Mouse (Mus musculus) embryonic stem cell, embryonic (primary cell): ENCODE results near the gene Ano3.
"Not testable (repeated sequence)": the region's sequence is repeated elsewhere in the genome, so short reads cannot be mapped to it uniquely, and the experiment has no call there.

Experiments used
- CTCF ChIA-PET, 4 experiments: fragments of 300-600 bp in 2 of 4; fragments of 350-600 bp in 2 of 4; sonication (Branson Sonifier 250); formaldehyde crosslinking; loops; one replicate each; lab custom pipeline; 2022; ENCODE audit warnings: inconsistent platforms in 2 of 4; lab: Charles Lee
- POLR2A ChIA-PET, 4 experiments: fragments of 300-600 bp in 2 of 4; fragments of 350-600 bp in 2 of 4; sonication (Branson Sonifier 250); formaldehyde crosslinking; loops; one replicate each; lab custom pipeline; 2022; ENCODE audit warnings: antibody characterized with exemption in 4 of 4, inconsistent platforms in 1 of 4; lab: Charles Lee

Ano3 gene

GRCm38 (mm10) chr2:110950823-110951222, at the start of gene Ano3:
Gene Ano3 (minus strand): TSS chr2:110950923.
- POLR2A ChIA-PET, CTCF ChIA-PET: not testable (repeated sequence)

- POLR2A ChIA-PET = no interaction called here
- CTCF ChIA-PET = interaction anchor here in 1 of 4 experiments (0.6 to 1.5 kb wide), 3 partner anchors 10 to 145 kb away, joined by 3 to 5 read pairs (median 3); no protein-coding TSS in a partner anchor
Measured at GRCm38 (mm10) chr2:110990071-110990470, 39.3 kb upstream of the Ano3 start.

- CTCF ChIA-PET = interaction anchor here in 2 of 4 experiments (0.6 to 1.5 kb wide), 4 partner anchors 9 to 267 kb away, joined by 3 to 5 read pairs (median 4); no protein-coding TSS in a partner anchor
- POLR2A ChIA-PET = no interaction called here
Measured at GRCm38 (mm10) chr2:110989539-110989938, 38.8 kb upstream of the Ano3 start.

GRCm38 (mm10) chr2:110985853-110986271, 35.1 kb upstream of the Ano3 start:
- CTCF ChIA-PET = interaction anchor here in 1 of 4 experiments (1.0 kb wide), 1 partner anchor 36 kb away, joined by 3 read pairs; no protein-coding TSS in a partner anchor

GRCm38 (mm10) chr2:110981733-110982132, 31.0 kb upstream of the Ano3 start:
- ChIA-PET CTCF (interaction anchor here in 3 of 4 experiments (0.6 to 1.4 kb wide), 4 partner anchors 318 to 752 kb away, joined by 3 to 4 read pairs (median 4); no protein-coding TSS in a partner anchor), POLR2A (interaction anchor here in 1 of 4 experiments (1.0 kb wide), 1 partner anchor 22 kb away, joined by 3 read pairs; no protein-coding TSS in a partner anchor)

More at GRCm38 (mm10) chr2:110985853-110986271, 35.1 kb upstream of the Ano3 start:
- POLR2A ChIA-PET = no interaction called here

GRCm38 (mm10) chr2:110979610-110980009, 28.9 kb upstream of the Ano3 start:
- ChIA-PET CTCF (interaction anchor here in 1 of 4 experiments (0.6 kb wide), 1 partner anchor 59 kb away, joined by 3 read pairs; no protein-coding TSS in a partner anchor), POLR2A (no interaction called here)

- ChIA-PET POLR2A (no interaction called here), CTCF (no interaction called here)
Measured at GRCm38 (mm10) chr2:110976871-110977270, 26.1 kb upstream of the Ano3 start.

- ChIA-PET POLR2A (no interaction called here), CTCF (no interaction called here)
Measured at GRCm38 (mm10) chr2:110970158-110970557, 19.4 kb upstream of the Ano3 start.

- ChIA-PET POLR2A (no interaction called here), CTCF (no interaction called here)
Measured at GRCm38 (mm10) chr2:110965398-110965797, 14.7 kb upstream of the Ano3 start.

GRCm38 (mm10) chr2:110950432-110950803, 305 bp downstream of the Ano3 start:
- ChIA-PET CTCF (interaction anchor here in 1 of 4 experiments (0.7 kb wide), 1 partner anchor 36 kb away, joined by 3 read pairs; no protein-coding TSS in a partner anchor), POLR2A (no interaction called here)

- ChIA-PET CTCF (interaction anchor here in 1 of 4 experiments (0.7 kb wide), 1 partner anchor 36 kb away, joined by 3 read pairs; no protein-coding TSS in a partner anchor), POLR2A (interaction anchor here in 1 of 4 experiments (0.6 kb wide), 1 partner anchor 101 kb away, joined by 4 read pairs; no protein-coding TSS in a partner anchor)
Measured at GRCm38 (mm10) chr2:110949679-110950431, 868 bp downstream of the Ano3 start.

GRCm38 (mm10) chr2:110945171-110945570, 5.6 kb downstream of the Ano3 start:
- CTCF ChIA-PET = no interaction called here

GRCm38 (mm10) chr2:110935691-110936090, 15.0 kb downstream of the Ano3 start:
- POLR2A ChIA-PET = no interaction called here
- CTCF ChIA-PET = no interaction called here

More at GRCm38 (mm10) chr2:110945171-110945570, 5.6 kb downstream of the Ano3 start:
- POLR2A ChIA-PET = no interaction called here

GRCm38 (mm10) chr2:110929126-110929525, 21.6 kb downstream of the Ano3 start:
- ChIA-PET CTCF (no interaction called here), POLR2A (no interaction called here)

- POLR2A ChIA-PET = no interaction called here
- CTCF ChIA-PET = no interaction called here
Measured at GRCm38 (mm10) chr2:110909506-110909905, 41.2 kb downstream of the Ano3 start.

GRCm38 (mm10) chr2:110906473-110906872, 44.2 kb downstream of the Ano3 start:
- POLR2A ChIA-PET = no interaction called here
- CTCF ChIA-PET = no interaction called here

- POLR2A ChIA-PET = no interaction called here
Measured at GRCm38 (mm10) chr2:110896477-110897270, 54.0 kb downstream of the Ano3 start.

GRCm38 (mm10) chr2:110871650-110872049, 79.1 kb downstream of the Ano3 start:
- ChIA-PET POLR2A (no interaction called here), CTCF (no interaction called here)

More at GRCm38 (mm10) chr2:110896477-110897270, 54.0 kb downstream of the Ano3 start:
- CTCF ChIA-PET = no interaction called here

- CTCF ChIA-PET = no interaction called here
- POLR2A ChIA-PET = no interaction called here
Measured at GRCm38 (mm10) chr2:110865584-110865983, 85.1 kb downstream of the Ano3 start.
